Comparison of ENCODE assay signal across 20 mouse cellular contexts in genomic region chr2:70389162-70389561, GRCm38 (mm10).
DNase-seq lines count a peak whose midpoint lies in the region; ATAC-seq and TF ChIP-seq lines count a peak whose summit lies in the region.
"Had no signal": no experiment of that assay in that cellular context is flagged by ENCODE, and none has a peak within 500 bp of the region (broad histone marks: within the 10 kb centered on the region; RNA-seq: fewer than 3 reads in every experiment).

No protein-coding gene starts in this region.

- WGBS in heart, embryonic 14.5 days = 74% methylated on average over 1 of the region's 1 CpGs
- WGBS in kidney, embryonic 14.5 days = 74% methylated on average over 1 of the region's 1 CpGs
- 82% methylated on average over 1 of the region's 1 CpGs for WGBS in midbrain, embryonic 13.5 days
- 88% methylated on average over 1 of the region's 1 CpGs for WGBS in midbrain, embryonic 10.5 days
- WGBS in midbrain, postnatal 0 days = 61% methylated on average over 1 of the region's 1 CpGs

- ATAC-seq in heart, embryonic 14.5 days (ENCODE audit: insufficient number of reproducible peaks, insufficient read depth, low FRiP score, low read depth) = no peak
- ATAC-seq in kidney, embryonic 14.5 days (ENCODE audit: low FRiP score, low TSS enrichment) = peak; percentile 51; the same call in 1 of the 2 replicates
- ATAC-seq in midbrain, embryonic 13.5 days = 0 out of 2 replicates have a peak, but pooled peaks have one; percentile 45
- ATAC-seq in midbrain, postnatal 0 days (ENCODE audit: low FRiP score) = no peak
- ATAC-seq: forebrain, embryonic 16.5 days; Patski had no signal

- no peak for DNase-seq in heart, postnatal 25 days (ENCODE audit: low spot score)
- DNase-seq in kidney, adult 9 months = no peak
- DNase-seq in midbrain, embryonic 10.5 days (ENCODE audit: low spot score) = no peak
- DNase-seq in midbrain, postnatal 0 days (ENCODE audit: low spot score) = no peak
- DNase-seq: adrenal gland, postnatal 25 days; cerebellum, adult 18-20 months; cerebellum, adult 9-11 months; cerebellum, postnatal 36 days; gastrocnemius, postnatal 10 days; heart, adult 2 months had no signal

- H3K4me2 ChIP-seq in heart, embryonic 14.5 days (ENCODE audit: low read length) = peak overlapping the region; percentile 34
- no peak overlapping the region for H3K4me2 ChIP-seq in kidney, embryonic 14.5 days (replicated peaks; ENCODE audit: low read depth, low read length)
- no peak overlapping the region for H3K4me2 ChIP-seq in midbrain, embryonic 13.5 days (replicated peaks)
- no peak overlapping the region for H3K4me2 ChIP-seq in midbrain, postnatal 0 days (ENCODE audit: low read depth, low read length, poor library complexity, severe bottlenecking)
- H3K4me2 ChIP-seq: forebrain, embryonic 12.5 days; hindbrain, embryonic 14.5 days had no signal

- peak overlapping the region in 1 of 2 experiments; percentile 15; a peak in 1 of 4 replicates for H3K27ac ChIP-seq in heart, embryonic 14.5 days (replicated peaks in 1 of 2; ENCODE audit: control insufficient read depth in 1 of 2, insufficient read depth in 1 of 2, low read depth in 2 of 2, low read length in 2 of 2)
- H3K27ac ChIP-seq in kidney, embryonic 14.5 days (ENCODE audit: low read depth, low read length) = no peak overlapping the region
- no peak overlapping the region for H3K27ac ChIP-seq in midbrain, embryonic 13.5 days
- H3K27ac ChIP-seq in midbrain, embryonic 10.5 days (replicated peaks) = no peak overlapping the region
- H3K27ac ChIP-seq in midbrain, postnatal 0 days (ENCODE audit: low read depth, low read length) = no peak overlapping the region
- H3K27ac ChIP-seq: embryonic facial prominence, embryonic 13.5 days; forebrain, embryonic 12.5 days; heart, adult 2 months; hindbrain, embryonic 10.5 days; hindbrain, embryonic 14.5 days had no signal

- no peaks in the 10 kb centered on the region for H3K36me3 ChIP-seq in heart, embryonic 14.5 days (ENCODE audit: control insufficient read depth, insufficient read depth, low read length)
- H3K36me3 ChIP-seq in kidney, embryonic 14.5 days (ENCODE audit: control insufficient read depth, insufficient read depth, low read length) = no peaks in the 10 kb centered on the region
- H3K36me3 ChIP-seq in midbrain, embryonic 13.5 days = no peaks in the 10 kb centered on the region
- H3K36me3 ChIP-seq in midbrain, embryonic 10.5 days = no peaks in the 10 kb centered on the region
- H3K36me3 ChIP-seq in midbrain, postnatal 0 days (ENCODE audit: insufficient read depth, low read length) = no peaks in the 10 kb centered on the region; the same call in 1 of the 2 replicates
- H3K36me3 ChIP-seq: embryonic facial prominence, embryonic 13.5 days; forebrain, embryonic 12.5 days; hindbrain, embryonic 10.5 days had no signal

- peaks cover 7 to 10% of the 10 kb centered on the region in 2 experiments for H3K4me1 ChIP-seq in heart, embryonic 14.5 days (ENCODE audit: control insufficient read depth in 2 of 2, insufficient read depth in 2 of 2, low read length in 2 of 2)
- H3K4me1 ChIP-seq in kidney, embryonic 14.5 days (ENCODE audit: control insufficient read depth, insufficient read depth, low read length) = peaks cover 15% of the 10 kb centered on the region; the same call in 1 of the 2 replicates
- peaks cover 11% of the 10 kb centered on the region for H3K4me1 ChIP-seq in midbrain, embryonic 13.5 days (replicated peaks)
- peaks cover 17% of the 10 kb centered on the region for H3K4me1 ChIP-seq in midbrain, embryonic 10.5 days
- no peaks in the 10 kb centered on the region; the same call in 1 of the 2 replicates for H3K4me1 ChIP-seq in midbrain, postnatal 0 days (ENCODE audit: insufficient read depth, low read length)

- peak overlapping the region; percentile 3; the same call in 1 of the 2 replicates for H3K9ac ChIP-seq in heart, embryonic 14.5 days (ENCODE audit: low read length)
- H3K9ac ChIP-seq in kidney, embryonic 14.5 days (ENCODE audit: low read depth, low read length) = no peak overlapping the region
- no peak overlapping the region for H3K9ac ChIP-seq in midbrain, embryonic 13.5 days (replicated peaks)
- no peak overlapping the region for H3K9ac ChIP-seq in midbrain, postnatal 0 days (replicated peaks; ENCODE audit: low read length, poor library complexity, severe bottlenecking)
- H3K9ac ChIP-seq: embryonic facial prominence, embryonic 13.5 days; forebrain, embryonic 12.5 days; hindbrain, embryonic 14.5 days had no signal

- TF ChIP-seq CTCF in midbrain, postnatal 0 days (IDR thresholded peaks at IDR 0.05) = peak; percentile 5; the same call in 1 of the 2 replicates

- H3K27me3 ChIP-seq in heart, embryonic 14.5 days (ENCODE audit: control insufficient read depth, insufficient read depth, low read length) = no peaks in the 10 kb centered on the region
- H3K27me3 ChIP-seq in kidney, embryonic 14.5 days (ENCODE audit: control insufficient read depth, insufficient read depth, low read length) = no peaks in the 10 kb centered on the region
- H3K27me3 ChIP-seq in midbrain, embryonic 13.5 days = no peaks in the 10 kb centered on the region
- H3K27me3 ChIP-seq in midbrain, embryonic 10.5 days (ENCODE audit: low read depth, poor library complexity, severe bottlenecking) = no peaks in the 10 kb centered on the region
- H3K27me3 ChIP-seq in midbrain, postnatal 0 days (ENCODE audit: insufficient read depth, low read length) = no peaks in the 10 kb centered on the region
- H3K27me3 ChIP-seq: CH12.LX, Patski had no signal

- H3K4me3 ChIP-seq in heart, embryonic 14.5 days (ENCODE audit: control insufficient read depth in 1 of 2, insufficient read depth in 1 of 2, low read depth in 1 of 2, low read length in 2 of 2) = no peak overlapping the region
- H3K4me3 ChIP-seq in kidney, embryonic 14.5 days (ENCODE audit: low read length) = no peak overlapping the region
- H3K4me3 ChIP-seq in midbrain, embryonic 13.5 days (replicated peaks) = no peak overlapping the region
- H3K4me3 ChIP-seq in midbrain, embryonic 10.5 days = no peak overlapping the region
- no peak overlapping the region for H3K4me3 ChIP-seq in midbrain, postnatal 0 days (ENCODE audit: low read depth, low read length)
- H3K4me3 ChIP-seq: embryonic facial prominence, embryonic 13.5 days; forebrain, embryonic 12.5 days; heart, adult 2 months; hindbrain, embryonic 10.5 days had no signal

- no peaks in the 10 kb centered on the region for H3K9me3 ChIP-seq in heart, embryonic 14.5 days (ENCODE audit: control insufficient read depth, low read length)
- no peaks in the 10 kb centered on the region for H3K9me3 ChIP-seq in kidney, embryonic 14.5 days (ENCODE audit: control insufficient read depth, low read length)
- no peaks in the 10 kb centered on the region for H3K9me3 ChIP-seq in midbrain, embryonic 13.5 days
- no peaks in the 10 kb centered on the region for H3K9me3 ChIP-seq in midbrain, embryonic 10.5 days (replicated peaks)
- no peaks in the 10 kb centered on the region for H3K9me3 ChIP-seq in midbrain, postnatal 0 days (ENCODE audit: low read length)
- H3K9me3 ChIP-seq: embryonic facial prominence, embryonic 13.5 days; forebrain, embryonic 12.5 days; hindbrain, embryonic 10.5 days had no signal

- intact Hi-C loops in heart, postnatal 25 days (cut with DNase I) = no loop called here

Comparison
In these comparisons a context has a peak if more than half of its experiments do, and no peak if none do; other contexts are left out.
1. ATAC-seq: peak in kidney, embryonic 14.5 days (single experiment) and midbrain, embryonic 13.5 days (single experiment); none in heart, embryonic 14.5 days (single experiment) and midbrain, postnatal 0 days (single experiment).